Mouse (Mus musculus) myocyte (in vitro differentiated cells): ENCODE measurements at regions not wholly inside any gene's neighbourhood (a gene's known extent, or its start where the extent isn't known, plus 50 kb on each side); places are given as distances from the start of the nearest gene placed in this dataset.

ENCODE experiments used
- H3K27me3 ChIP-seq: one replicate; pipeline ENCODE4 v1.6.1; 2011; ENCODE audit not compliant: control insufficient read depth, insufficient read depth, insufficient read length
- H3K36me3 ChIP-seq: one replicate; pipeline ENCODE4 v1.6.1; 2011; ENCODE audit not compliant: control insufficient read depth, insufficient read depth
- H3K4me2 ChIP-seq: one replicate; pipeline ENCODE4 v1.6.1; 2011; ENCODE audit warnings: low read depth, control low read depth
- H3K4me3 ChIP-seq: one replicate; pipeline ENCODE4 v1.5.1; 2011; ENCODE audit warnings: mild to moderate bottlenecking, control low read depth, moderate library complexity
- H3K79me2 ChIP-seq: one replicate; pipeline ENCODE4 v1.6.1; 2011; ENCODE audit not compliant: control insufficient read depth, insufficient read depth
- H3ac ChIP-seq: one replicate; pipeline ENCODE4 v1.6.1; 2011; ENCODE audit not compliant: control insufficient read depth, insufficient read length
- CEBPB ChIP-seq: IDR thresholded peaks from 2 replicates; pipeline ENCODE4 v1.6.1; 2011; ENCODE audit warnings: mild to moderate bottlenecking, moderate library complexity; ENCODE audit not compliant: poor library complexity, insufficient read depth, severe bottlenecking
- E2F4 ChIP-seq: IDR thresholded peaks from one replicate; pipeline ENCODE4 v1.6.1; 2011; ENCODE audit warnings: mild to moderate bottlenecking, control low read depth, moderate library complexity; ENCODE audit not compliant: insufficient read depth
- MAX ChIP-seq: IDR thresholded peaks from one replicate; pipeline ENCODE4 v1.6.1; 2011; ENCODE audit warnings: low read depth, mild to moderate bottlenecking, control low read depth
- MYOD1 ChIP-seq, 3 experiments: IDR thresholded peaks; one replicate each; pipeline ENCODE4 v1.6.1; 2011; ENCODE audit warnings: control low read depth in 2 of 3, low read depth in 2 of 3, mild to moderate bottlenecking in 2 of 3, moderate library complexity in 1 of 3; ENCODE audit not compliant: insufficient read length in 2 of 3, control insufficient read depth in 1 of 3
- MYOG ChIP-seq, 3 experiments: IDR thresholded peaks; one replicate each; pipeline ENCODE4 v1.6.1; 2011; ENCODE audit warnings: control low read depth in 2 of 3, low read depth in 2 of 3, mild to moderate bottlenecking in 2 of 3; ENCODE audit not compliant: insufficient read length in 2 of 3, control insufficient read depth in 1 of 3, insufficient read depth in 1 of 3
- POLR2A ChIP-seq: IDR thresholded peaks from one replicate; pipeline ENCODE4 v1.6.1; 2011; ENCODE audit warnings: low read depth, mild to moderate bottlenecking, control low read depth, moderate library complexity; ENCODE audit not compliant: insufficient read length
- POLR2AphosphoS2 ChIP-seq: IDR thresholded peaks from one replicate; pipeline ENCODE4 v1.6.1; 2011; ENCODE audit warnings: low read depth, control low read depth; ENCODE audit not compliant: insufficient read length
- REST ChIP-seq: IDR thresholded peaks from one replicate; pipeline ENCODE4 v1.6.1; 2011; ENCODE audit warnings: mild to moderate bottlenecking, control low read depth, moderate library complexity; ENCODE audit not compliant: insufficient read depth, insufficient read length
- SRF ChIP-seq: IDR thresholded peaks from one replicate; pipeline ENCODE4 v1.6.1; 2011; ENCODE audit warnings: low read depth; ENCODE audit not compliant: control insufficient read depth, insufficient read length
- TCF12 ChIP-seq: IDR thresholded peaks from one replicate; pipeline ENCODE4 v1.6.1; 2011; ENCODE audit warnings: mild to moderate bottlenecking, control low read depth; ENCODE audit not compliant: poor library complexity, insufficient read depth, severe bottlenecking
- TCF3 ChIP-seq: IDR thresholded peaks from one replicate; pipeline ENCODE4 v1.6.1; 2011; ENCODE audit warnings: low read depth, control low read depth; ENCODE audit not compliant: insufficient read length
- USF1 ChIP-seq: IDR thresholded peaks from one replicate; pipeline ENCODE4 v1.6.1; 2011; ENCODE audit warnings: low read depth, mild to moderate bottlenecking, control low read depth, moderate library complexity

DNA sequence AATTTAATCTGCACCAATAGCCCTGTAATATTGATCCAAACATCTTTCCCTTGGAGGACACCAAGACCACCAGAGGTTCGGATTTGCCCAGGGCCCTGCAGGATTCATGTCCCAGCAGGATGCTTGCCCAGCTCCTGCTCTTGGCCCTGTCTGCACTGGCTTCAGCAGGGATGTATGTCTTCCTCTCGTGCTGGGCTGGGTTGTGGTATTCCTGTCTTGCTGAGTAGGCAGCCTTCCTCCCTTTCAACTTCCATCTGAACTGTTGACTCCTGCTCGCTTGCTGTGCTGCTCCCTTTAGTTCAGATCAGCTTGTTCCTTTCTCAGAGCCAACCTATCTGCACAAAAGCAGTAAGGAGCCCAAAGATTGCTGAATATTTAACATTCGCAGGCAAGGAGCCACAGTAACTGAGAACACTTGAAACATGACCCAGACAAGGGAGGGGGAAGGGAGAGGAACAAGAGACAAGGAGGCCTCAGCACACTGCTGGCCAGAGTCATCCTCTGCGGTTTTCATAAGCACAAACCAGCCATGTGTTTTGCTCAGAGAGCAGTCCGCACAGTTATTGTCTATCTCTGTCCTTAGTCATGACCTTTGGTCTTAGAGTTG is 110.7 kb upstream of the Auts2 start:
- H3K36me3 ChIP-seq, result no peaks in the 10 kb centered on the region
- TF ChIP-seq MYOD1 (IDR thresholded peaks at IDR 0.05; ENCODE audit: control insufficient read depth in 1 of 3, insufficient read length in 2 of 3, low read depth in 2 of 3), result no peak
- TF ChIP-seq CEBPB, result no peak
- no peak for TF ChIP-seq USF1
- TF ChIP-seq E2F4, result no peak
- TF ChIP-seq SRF, result no peak
- no peak for TF ChIP-seq REST
- TF ChIP-seq TCF3, result no peak
- TF ChIP-seq POLR2A, result no peak
- no peak for TF ChIP-seq TCF12
- TF ChIP-seq MAX, result no peak
- no peak for TF ChIP-seq POLR2AphosphoS2
- no peak for TF ChIP-seq MYOG (IDR thresholded peaks at IDR 0.05; ENCODE audit: control insufficient read depth in 1 of 3, insufficient read depth in 1 of 3, insufficient read length in 2 of 3, low read depth in 2 of 3)
- no peak overlapping the region for H3K4me2 ChIP-seq
- no peak overlapping the region for H3K4me3 ChIP-seq
- no peaks in the 10 kb centered on the region for H3K79me2 ChIP-seq
- no peak overlapping the region for H3ac ChIP-seq
- H3K27me3 ChIP-seq, result no peaks in the 10 kb centered on the region

DNA sequence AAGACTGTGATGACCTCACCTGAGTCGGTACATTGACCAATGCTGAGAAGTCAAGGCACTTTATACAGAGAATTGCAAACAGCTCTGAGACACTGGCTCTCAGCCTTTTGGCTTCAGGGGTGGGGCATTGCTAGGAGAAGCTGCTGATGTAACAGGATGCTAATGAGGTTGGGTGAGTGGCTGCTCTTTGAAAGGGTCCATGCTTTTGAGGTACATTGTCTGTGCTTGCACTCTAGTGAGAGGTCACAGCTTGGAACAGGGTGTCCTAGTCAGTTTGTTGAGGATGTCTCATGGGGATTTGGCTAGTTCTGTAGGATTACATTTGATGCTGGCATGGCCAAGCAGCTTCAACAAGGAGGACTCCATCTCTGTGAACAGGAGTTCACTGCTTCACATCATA is 109.1 kb upstream of the Auts2 start:
- TF ChIP-seq REST (no peak), USF1 (no peak), MYOD1 (IDR thresholded peaks at IDR 0.05; ENCODE audit: control insufficient read depth in 1 of 3, insufficient read length in 2 of 3, low read depth in 2 of 3) (no peak), POLR2A (no peak), E2F4 (no peak), MAX (no peak), MYOG (IDR thresholded peaks at IDR 0.05; ENCODE audit: control insufficient read depth in 1 of 3, insufficient read depth in 1 of 3, insufficient read length in 2 of 3, low read depth in 2 of 3) (no peak), TCF3 (no peak), TCF12 (no peak), SRF (no peak), POLR2AphosphoS2 (no peak), CEBPB (no peak)
- H3K4me2 ChIP-seq, result no peak overlapping the region

DNA sequence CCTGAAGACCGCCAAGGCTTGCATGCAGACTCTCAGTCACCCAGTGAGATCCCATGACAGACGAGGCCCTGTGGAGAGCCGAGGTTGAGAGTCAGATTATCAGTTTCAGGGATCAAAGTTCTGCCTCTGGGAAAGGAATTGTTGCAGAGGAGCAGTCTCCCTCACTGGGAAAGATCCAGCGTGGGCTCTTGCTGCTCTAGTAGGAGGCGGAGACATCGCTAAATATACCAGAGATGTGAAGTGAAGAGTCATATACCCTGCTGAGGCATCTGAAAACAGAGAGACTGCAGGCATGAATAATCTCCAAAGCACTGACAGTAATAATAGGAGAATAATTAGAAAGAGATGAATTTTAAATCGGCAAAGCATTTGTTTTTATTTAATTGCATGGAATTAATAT is 106.6 kb upstream of the Auts2 start:
- H3K27me3 ChIP-seq, result no peaks in the 10 kb centered on the region
- H3K79me2 ChIP-seq, result no peaks in the 10 kb centered on the region
- H3K4me2 ChIP-seq, result no peak overlapping the region
- no peak overlapping the region for H3ac ChIP-seq
- no peaks in the 10 kb centered on the region for H3K36me3 ChIP-seq
- H3K4me3 ChIP-seq, result no peak overlapping the region
- no peak for TF ChIP-seq CEBPB
- TF ChIP-seq SRF, result no peak
- no peak for TF ChIP-seq MYOG (IDR thresholded peaks at IDR 0.05; ENCODE audit: control insufficient read depth in 1 of 3, insufficient read depth in 1 of 3, insufficient read length in 2 of 3, low read depth in 2 of 3)
- no peak for TF ChIP-seq MAX
- TF ChIP-seq MYOD1 (IDR thresholded peaks at IDR 0.05; ENCODE audit: control insufficient read depth in 1 of 3, insufficient read length in 2 of 3, low read depth in 2 of 3), result no peak
- TF ChIP-seq POLR2A, result no peak
- TF ChIP-seq TCF3, result no peak
- no peak for TF ChIP-seq USF1

More for the DNA sequence above, 109.1 kb upstream of the Auts2 start:
- Histone ChIP-seq H3K4me3 (no peak overlapping the region), H3K79me2 (no peaks in the 10 kb centered on the region), H3K36me3 (no peaks in the 10 kb centered on the region), H3K27me3 (no peaks in the 10 kb centered on the region), H3ac (no peak overlapping the region)

DNA sequence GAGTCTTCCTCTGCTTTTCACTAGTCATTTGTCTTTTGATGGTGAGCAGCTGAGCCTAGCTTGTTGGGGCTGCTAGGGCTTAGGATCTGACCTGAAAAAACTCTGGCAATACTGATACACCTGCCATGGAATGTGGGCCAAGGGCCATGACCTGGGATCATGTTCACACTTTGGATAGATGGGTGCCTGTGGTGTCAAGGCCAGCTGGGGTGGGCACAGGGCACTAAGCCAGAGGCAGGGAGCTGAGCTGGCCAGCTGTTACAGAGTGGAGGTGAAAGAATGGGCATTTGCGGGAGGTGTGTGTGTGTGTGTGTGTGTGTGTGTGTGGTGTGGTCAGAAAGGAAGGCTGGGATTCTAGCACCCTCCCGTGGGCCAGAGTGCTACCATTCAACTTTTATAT is 105.6 kb upstream of the Auts2 start:
- TF ChIP-seq SRF (no peak), CEBPB (no peak), TCF12 (no peak), MAX (no peak), POLR2A (no peak), TCF3 (no peak), REST (no peak), MYOD1 (IDR thresholded peaks at IDR 0.05; ENCODE audit: control insufficient read depth in 1 of 3, insufficient read length in 2 of 3, low read depth in 2 of 3) (no peak), USF1 (no peak), E2F4 (no peak), MYOG (IDR thresholded peaks at IDR 0.05; ENCODE audit: control insufficient read depth in 1 of 3, insufficient read depth in 1 of 3, insufficient read length in 2 of 3, low read depth in 2 of 3) (no peak), POLR2AphosphoS2 (no peak)
- no peaks in the 10 kb centered on the region for H3K27me3 ChIP-seq
- no peak overlapping the region for H3K4me3 ChIP-seq
- H3ac ChIP-seq, result no peak overlapping the region
- no peaks in the 10 kb centered on the region for H3K36me3 ChIP-seq
- no peaks in the 10 kb centered on the region for H3K79me2 ChIP-seq
- H3K4me2 ChIP-seq, result no peak overlapping the region

DNA sequence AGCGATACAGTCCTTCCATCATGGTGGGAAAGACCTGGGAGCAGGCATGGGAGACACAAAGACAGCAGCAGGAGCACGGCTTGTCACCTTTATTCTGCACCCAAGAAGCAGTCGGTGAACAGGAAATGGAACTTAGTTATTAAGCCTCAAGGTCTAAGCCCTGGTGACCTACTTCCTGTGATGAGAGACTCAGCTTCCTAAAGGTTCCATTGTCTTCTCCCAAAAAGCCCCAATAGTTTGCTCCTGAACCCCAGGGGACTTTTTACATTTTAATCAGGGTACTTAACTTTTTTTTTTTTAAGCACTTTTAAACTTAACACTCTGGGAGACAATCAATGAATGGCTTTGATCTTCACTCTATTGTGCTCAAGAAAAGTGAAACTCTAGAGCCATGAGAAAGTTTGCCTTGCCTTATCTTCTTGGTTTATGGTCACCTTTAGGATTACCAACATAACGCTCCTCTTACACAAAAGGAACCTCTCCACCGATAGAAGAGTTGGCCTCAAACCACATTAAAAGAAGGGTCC is 101.6 kb upstream of the Auts2 start:
- Histone ChIP-seq H3K79me2 (no peaks in the 10 kb centered on the region), H3K27me3 (no peaks in the 10 kb centered on the region), H3ac (no peak overlapping the region), H3K4me3 (no peak overlapping the region), H3K36me3 (no peaks in the 10 kb centered on the region), H3K4me2 (no peak overlapping the region)
- TF ChIP-seq MAX (no peak), MYOD1 (IDR thresholded peaks at IDR 0.05; ENCODE audit: control insufficient read depth in 1 of 3, insufficient read length in 2 of 3, low read depth in 2 of 3) (no peak), MYOG (IDR thresholded peaks at IDR 0.05; ENCODE audit: control insufficient read depth in 1 of 3, insufficient read depth in 1 of 3, insufficient read length in 2 of 3, low read depth in 2 of 3) (no peak), CEBPB (no peak), POLR2AphosphoS2 (no peak), TCF3 (no peak), E2F4 (no peak), REST (no peak), POLR2A (no peak)
